Mouse (Mus musculus) MEL (cell line): Measurements from ENCODE around the gene Matn4. TPM values are rescaled to one million over a fixed set of nuclear protein-coding genes. Genes with fewer than 3 reads are reported as not detected.

Experiments used
- DNase-seq: peaks from one replicate; pipeline ENCODE4 v3.0.0; 2011; ENCODE audit warnings: low read depth, low spot score
- H3K27ac ChIP-seq: 2 replicates; pipeline ENCODE4 v1.5.1; 2012; ENCODE audit warnings: low read depth, mild to moderate bottlenecking, control low read depth, low read length, moderate library complexity; ENCODE audit not compliant: control insufficient read depth
- H3K27me3 ChIP-seq, 2 experiments: fragments of 150-350 bp in 1 of 2; sonication (generic) in 1 of 2; 2 replicates each; pipeline ENCODE4 v1.6.1; 2012; ENCODE audit warnings: low read length in 2 of 2, mild to moderate bottlenecking in 2 of 2, improper control_type of control experiment in 1 of 2, moderate library complexity in 1 of 2; ENCODE audit not compliant: insufficient read depth in 2 of 2, control insufficient read depth in 1 of 2
- H3K36me3 ChIP-seq, 2 experiments: 2 replicates each; pipeline ENCODE4 v1.6.1; 2012 to 2014; ENCODE audit warnings: low read length in 2 of 2, improper control_type of control experiment in 1 of 2, inconsistent platforms in 1 of 2, mild to moderate bottlenecking in 1 of 2; ENCODE audit not compliant: insufficient read depth in 2 of 2, control insufficient read depth in 1 of 2
- H3K4me1 ChIP-seq, 2 experiments: fragments of 150-350 bp in 1 of 2; sonication (generic) in 1 of 2; 2 replicates each; pipeline ENCODE4 v1.6.1; 2012; ENCODE audit warnings: low read length in 2 of 2, improper control_type of control experiment in 1 of 2, mild to moderate bottlenecking in 1 of 2; ENCODE audit not compliant: insufficient read depth in 2 of 2, control insufficient read depth in 1 of 2
- H3K4me3 ChIP-seq, 2 experiments: fragments of 150-350 bp in 1 of 2; sonication (generic) in 1 of 2; 2 replicates each; pipeline ENCODE4 v1.5.1; 2012; ENCODE audit warnings: low read depth in 2 of 2, low read length in 2 of 2, mild to moderate bottlenecking in 2 of 2, moderate library complexity in 2 of 2, control low read depth in 1 of 2, improper control_type of control experiment in 1 of 2; ENCODE audit not compliant: control insufficient read depth in 1 of 2, insufficient read depth in 1 of 2
- H3K79me2 ChIP-seq: 2 replicates; pipeline ENCODE4 v1.6.1; 2012; ENCODE audit warnings: mild to moderate bottlenecking, low read length, moderate library complexity; ENCODE audit not compliant: control insufficient read depth, poor library complexity, insufficient read depth
- H3K9ac ChIP-seq: 2 replicates; pipeline ENCODE4 v1.6.1; 2012; ENCODE audit warnings: low read depth, mild to moderate bottlenecking, control low read depth, low read length, moderate library complexity; ENCODE audit not compliant: control insufficient read depth, poor library complexity, severe bottlenecking
- H3K9me3 ChIP-seq: fragments of 150-350 bp; sonication (generic); replicated peaks from 2 replicates; pipeline ENCODE4 v1.6.1; 2012; ENCODE audit warnings: mild to moderate bottlenecking, low read length, improper control_type of control experiment, moderate library complexity; ENCODE audit not compliant: insufficient read depth
- ETS1 ChIP-seq: IDR thresholded peaks from 2 replicates; pipeline ENCODE4 v1.6.1; 2012; ENCODE audit warnings: low read depth, mild to moderate bottlenecking, inconsistent platforms, low read length, improper control_type of control experiment, moderate library complexity
- HCFC1 ChIP-seq: IDR thresholded peaks from 2 replicates; pipeline ENCODE4 v1.6.1; 2012; ENCODE audit warnings: low read depth, mild to moderate bottlenecking, inconsistent platforms, low read length, improper control_type of control experiment, moderate library complexity
- KAT2A ChIP-seq: conservative IDR thresholded peaks from 2 replicates; pipeline ENCODE4 v1.6.1; 2012; ENCODE audit warnings: low read depth, low read length, improper control_type of control experiment, inconsistent platforms
- MAFK ChIP-seq: IDR thresholded peaks from 2 replicates; pipeline ENCODE4 v1.6.1; 2011; ENCODE audit warnings: low read depth, mild to moderate bottlenecking, low read length, improper control_type of control experiment, borderline replicate concordance
- MAZ ChIP-seq: IDR thresholded peaks from 2 replicates; pipeline ENCODE4 v1.6.1; 2012; ENCODE audit warnings: low read depth, mild to moderate bottlenecking, inconsistent platforms, low read length, improper control_type of control experiment
- MEF2A ChIP-seq: IDR thresholded peaks from 2 replicates; pipeline ENCODE4 v1.6.1; 2014; ENCODE audit warnings: low read depth, mild to moderate bottlenecking, inconsistent platforms, low read length, improper control_type of control experiment; ENCODE audit not compliant: poor library complexity, insufficient replicate concordance, severe bottlenecking; ENCODE audit errors: extremely low read depth
- MXI1 ChIP-seq: IDR thresholded peaks from 2 replicates; pipeline ENCODE4 v1.6.1; 2011; ENCODE audit warnings: mild to moderate bottlenecking, low read depth, low read length, improper control_type of control experiment
- MYB ChIP-seq: IDR thresholded peaks from 2 replicates; pipeline ENCODE4 v1.6.1; 2011; ENCODE audit warnings: mild to moderate bottlenecking, low read depth, low read length, improper control_type of control experiment
- NRF1 ChIP-seq: IDR thresholded peaks from 2 replicates; pipeline ENCODE4 v1.6.1; 2014; ENCODE audit warnings: low read depth, mild to moderate bottlenecking, inconsistent platforms, low read length, improper control_type of control experiment, moderate library complexity; ENCODE audit not compliant: poor library complexity, insufficient read depth, severe bottlenecking
- POLR2AphosphoS2 ChIP-seq: IDR thresholded peaks from 2 replicates; pipeline ENCODE4 v1.6.1; 2011; ENCODE audit warnings: low read length, improper control_type of control experiment
- POLR2AphosphoS5 ChIP-seq: IDR thresholded peaks from 2 replicates; pipeline ENCODE4 v1.6.1; 2012; ENCODE audit warnings: low read depth, borderline replicate concordance, mild to moderate bottlenecking, inconsistent platforms, low read length, moderate library complexity, mixed read lengths
- RAD21 ChIP-seq: IDR thresholded peaks from 2 replicates; pipeline ENCODE4 v1.6.1; 2011; ENCODE audit warnings: mild to moderate bottlenecking, low read depth, low read length, improper control_type of control experiment
- RCOR1 ChIP-seq: IDR thresholded peaks from 2 replicates; pipeline ENCODE4 v1.6.1; 2012; ENCODE audit warnings: low read depth, mild to moderate bottlenecking, inconsistent platforms, low read length, improper control_type of control experiment
- SIN3A ChIP-seq: IDR thresholded peaks from 2 replicates; pipeline ENCODE4 v1.6.1; 2012; ENCODE audit warnings: low read length, improper control_type of control experiment, inconsistent platforms
- TBP ChIP-seq: IDR thresholded peaks from 2 replicates; pipeline ENCODE4 v1.8.0; 2011; ENCODE audit warnings: low read depth, low read length, improper control_type of control experiment
- TCF12 ChIP-seq: IDR thresholded peaks from 2 replicates; pipeline ENCODE4 v1.6.1; 2014; ENCODE audit warnings: low read depth, mild to moderate bottlenecking, inconsistent platforms, low read length, improper control_type of control experiment, moderate library complexity
- USF2 ChIP-seq, 2 experiments: IDR thresholded peaks; 2 replicates each; pipeline ENCODE4 v1.6.1; 2011 to 2012; ENCODE audit warnings: improper control_type of control experiment in 2 of 2, low read length in 2 of 2, borderline replicate concordance in 1 of 2, inconsistent platforms in 1 of 2, low read depth in 1 of 2, mild to moderate bottlenecking in 1 of 2; ENCODE audit not compliant: insufficient read depth in 1 of 2
- ZKSCAN1 ChIP-seq: IDR thresholded peaks from 2 replicates; pipeline ENCODE4 v1.6.1; 2012; ENCODE audit warnings: low read depth, mild to moderate bottlenecking, inconsistent platforms, low read length, improper control_type of control experiment, moderate library complexity
- polyA plus RNA-seq, 2 experiments: library from polyadenylated mRNA; stranded (reverse) in 1 of 2; unstranded in 1 of 2; fragments of >175 nt in 1 of 2; fragments of >200 nt in 1 of 2; gene quantifications; 2 replicates each; pipeline versions ENCODE4 v1.2.1 to v1.2.4; 2012; ENCODE audit warnings: low replicate concordance in 2 of 2, low read depth in 1 of 2; ENCODE audit not compliant: insufficient read length in 2 of 2, insufficient read depth in 1 of 2, missing spikeins in 1 of 2
- total RNA-seq: library from RNA; depleted of rRNA; stranded (reverse); fragments of 300-350 nt; gene quantifications from 2 replicates; pipeline ENCODE4 v1.2.3, GENCODE M21; 2012

Matn4 gene
- total and polyA plus RNA-seq, 3 experiments = not detected

GRCm38 (mm10) chr2:164448921-164449320 lies 44.0 kb upstream of the Matn4 start:
- Histone ChIP-seq H3K9ac (no peak overlapping the region), H3K27me3 (peaks cover 26 to 42% of the 10 kb centered on the region in 2 experiments), H3K79me2 (no peaks in the 10 kb centered on the region)

GRCm38 (mm10) chr2:164448140-164448539 lies 43.2 kb upstream of the Matn4 start:
- no peak for DNase-seq
- Histone ChIP-seq H3K4me1 (no peaks in the 10 kb centered on the region), H3K27ac (no peak overlapping the region), H3K79me2 (no peaks in the 10 kb centered on the region), H3K27me3 (peaks cover 24 to 41% of the 10 kb centered on the region in 2 experiments), H3K9me3 (no peaks in the 10 kb centered on the region), H3K9ac (no peak overlapping the region), H3K4me3 (no peak overlapping the region), H3K36me3 (no peaks in the 10 kb centered on the region)
- no peak for TF ChIP-seq POLR2AphosphoS2
- no peak for TF ChIP-seq POLR2AphosphoS5
- TF ChIP-seq RAD21 = no peak
- TF ChIP-seq RCOR1 = no peak

More at GRCm38 (mm10) chr2:164448921-164449320, 44.0 kb upstream of the Matn4 start:
- Histone ChIP-seq H3K27ac (no peak overlapping the region), H3K4me3 (no peak overlapping the region), H3K9me3 (no peaks in the 10 kb centered on the region), H3K36me3 (no peaks in the 10 kb centered on the region), H3K4me1 (no peaks in the 10 kb centered on the region)
- DNase-seq = no peak
- no peak for TF ChIP-seq POLR2AphosphoS5
- no peak for TF ChIP-seq SIN3A
- TF ChIP-seq TBP = no peak
- TF ChIP-seq MXI1 = no peak
- TF ChIP-seq KAT2A = no peak
- TF ChIP-seq NRF1 = no peak
- TF ChIP-seq RAD21 = no peak
- no peak for TF ChIP-seq HCFC1
- TF ChIP-seq ETS1 = no peak
- no peak for TF ChIP-seq RCOR1
- no peak for TF ChIP-seq MEF2A
- TF ChIP-seq MYB = no peak
- no peak for TF ChIP-seq TCF12
- no peak for TF ChIP-seq ZKSCAN1
- no peak for TF ChIP-seq MAZ
- no peak for TF ChIP-seq MAFK
- TF ChIP-seq USF2 (IDR thresholded peaks at IDR 0.05; ENCODE audit: borderline replicate concordance in 1 of 2, insufficient read depth in 1 of 2, low read depth in 1 of 2, low read length in 2 of 2) = no peak
